8 mouse cellular contexts compared by ENCODE assay signal in the genomic region with DNA sequence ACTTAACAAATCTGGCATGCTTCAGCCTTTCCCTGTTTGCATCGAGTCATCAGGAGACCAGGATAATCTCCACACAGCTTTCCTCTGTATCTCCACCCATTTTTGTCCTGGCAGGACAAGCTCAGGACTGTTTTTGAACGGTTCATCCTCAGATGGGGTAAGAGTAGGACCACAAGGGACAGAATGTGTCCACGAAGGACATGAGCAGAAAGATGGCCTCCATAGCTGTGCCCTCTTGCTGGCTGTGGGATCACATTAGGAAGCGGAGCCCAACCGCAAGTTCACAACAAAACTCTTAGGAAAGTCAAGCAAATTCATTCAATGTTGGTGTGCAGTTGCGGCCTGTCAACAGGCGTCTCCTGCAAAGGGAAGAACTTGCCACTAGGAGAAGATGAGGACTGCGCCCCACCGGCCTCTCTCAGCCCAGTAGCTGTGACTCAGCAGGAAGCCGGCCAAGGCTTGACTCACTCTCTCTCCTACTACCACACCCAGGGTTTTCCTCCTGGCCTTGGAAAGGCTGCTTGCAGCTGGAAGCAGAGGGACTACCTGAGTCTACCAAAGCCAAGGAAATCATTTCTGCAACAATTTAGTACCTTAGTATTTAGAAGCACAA. TPM values are rescaled to one million over a fixed set of nuclear protein-coding genes. Genes with fewer than 3 reads are reported as not detected.
DNase-seq lines count a peak whose midpoint lies in the region; ATAC-seq and TF ChIP-seq lines count a peak whose summit lies in the region.

No protein-coding gene starts in this region.

- no peaks in the 10 kb centered on the region for H3K27me3 ChIP-seq in liver, embryonic 14.5 days (ENCODE audit: control insufficient read depth, insufficient read depth, low read length)
- H3K27me3 ChIP-seq in stomach, embryonic 16.5 days (ENCODE audit: control insufficient read depth, insufficient read depth, low read length), result no peaks in the 10 kb centered on the region
- no peaks in the 10 kb centered on the region for H3K27me3 ChIP-seq in thymus, adult 2 months (ENCODE audit: control insufficient read depth, insufficient read depth, low read length)

- no peak for TF ChIP-seq POLR2A in thymus, adult 2 months (IDR thresholded peaks at IDR 0.05; ENCODE audit: control insufficient read depth, extremely low read depth, insufficient read depth, low read length, poor library complexity)

- no peaks in the 10 kb centered on the region for H3K36me3 ChIP-seq in ES-E14 (ENCODE audit: control insufficient read depth, insufficient read depth, low read length, poor library complexity, severe bottlenecking)
- H3K36me3 ChIP-seq in liver, embryonic 14.5 days (replicated peaks; ENCODE audit: control insufficient read depth, insufficient read depth, low read depth), result no peaks in the 10 kb centered on the region
- no peaks in the 10 kb centered on the region for H3K36me3 ChIP-seq in stomach, embryonic 16.5 days (ENCODE audit: control insufficient read depth, insufficient read depth, low read length)
- no peaks in the 10 kb centered on the region for H3K36me3 ChIP-seq in thymus, adult 2 months (ENCODE audit: control insufficient read depth, insufficient read depth, low read length)

- 42% methylated on average over 10 of the region's 10 CpGs for WGBS in liver, embryonic 14.5 days (ENCODE audit: insufficient replicate concordance)
- 70% methylated on average over 10 of the region's 10 CpGs for WGBS in stomach, embryonic 16.5 days
- 66% methylated on average over 10 of the region's 10 CpGs for WGBS in thymus, adult 2 months

- no peak overlapping the region for H3K4me2 ChIP-seq in liver, embryonic 14.5 days (ENCODE audit: low read depth)
- H3K4me2 ChIP-seq in stomach, embryonic 16.5 days (ENCODE audit: low read depth, low read length), result no peak overlapping the region

- no peaks in the 10 kb centered on the region for H3K9me3 ChIP-seq in ES-E14 (ENCODE audit: control insufficient read depth, insufficient read depth, low read depth, low read length)
- no peaks in the 10 kb centered on the region for H3K9me3 ChIP-seq in liver, embryonic 14.5 days (ENCODE audit: control insufficient read depth, low read length)
- no peaks in the 10 kb centered on the region for H3K9me3 ChIP-seq in stomach, embryonic 16.5 days (replicated peaks; ENCODE audit: control insufficient read depth, low read length)

- H3K9ac ChIP-seq in ES-E14 (ENCODE audit: insufficient read depth, low read depth, low read length, poor library complexity, severe bottlenecking), result no peak overlapping the region
- no peak overlapping the region for H3K9ac ChIP-seq in liver, embryonic 14.5 days (replicated peaks)
- no peak overlapping the region for H3K9ac ChIP-seq in stomach, embryonic 16.5 days (ENCODE audit: low read length)

- peak; percentile 97 for ATAC-seq in granulocyte monocyte progenitor cell, adult 5-6 weeks (replicated peaks; ENCODE audit: poor library complexity, severe bottlenecking)
- peak; percentile 82 for ATAC-seq in liver, embryonic 14.5 days (ENCODE audit: insufficient read depth)
- ATAC-seq in stomach, embryonic 16.5 days (ENCODE audit: insufficient read depth, low FRiP score), result peak; percentile 94

- DNase-seq in ES-E14 (ENCODE audit: low read depth, low spot score), result no peak
- peak; percentile 93 for DNase-seq in adrenal gland, adult 2 months
- peak; percentile 26 to 53 (median 39) for DNase-seq in liver, embryonic 14.5 days (ENCODE audit: low read depth in 3 of 3, low spot score in 3 of 3)
- no peak for DNase-seq in cerebellum, postnatal 4 days (ENCODE audit: low spot score in 2 of 2)
- no peak for DNase-seq in thymus, adult 2 months
- DNase-seq in cerebellum, adult 9-10 months, result no peak

- H3K4me1 ChIP-seq in ES-E14 (ENCODE audit: control insufficient read depth in 2 of 2, insufficient read depth in 2 of 2, low read length in 2 of 2, poor library complexity in 1 of 2), result peaks cover 7% of the 10 kb centered on the region in 2 experiments; a peak in 2 of 4 replicates
- H3K4me1 ChIP-seq in liver, embryonic 14.5 days (replicated peaks; ENCODE audit: control insufficient read depth in 2 of 2, insufficient read depth in 2 of 2, low read length in 1 of 2), result peaks cover 8% of the 10 kb centered on the region in 2 experiments
- peaks cover 3% of the 10 kb centered on the region; the same call in 1 of the 2 replicates for H3K4me1 ChIP-seq in stomach, embryonic 16.5 days (ENCODE audit: control insufficient read depth, insufficient read depth, low read length)
- peaks cover 3% of the 10 kb centered on the region; the same call in 1 of the 2 replicates for H3K4me1 ChIP-seq in thymus, adult 2 months (replicated peaks; ENCODE audit: control insufficient read depth, insufficient read depth, low read length)

- no peak overlapping the region for H3K4me3 ChIP-seq in ES-E14 (ENCODE audit: insufficient read depth in 1 of 2, low read depth in 1 of 2, low read length in 2 of 2, poor library complexity in 1 of 2, severe bottlenecking in 1 of 2)
- H3K4me3 ChIP-seq in liver, embryonic 14.5 days (ENCODE audit: insufficient read depth in 1 of 2, low read depth in 2 of 2, low read length in 2 of 2), result no peak overlapping the region
- no peak overlapping the region for H3K4me3 ChIP-seq in stomach, embryonic 16.5 days (replicated peaks; ENCODE audit: low read length)
- H3K4me3 ChIP-seq in thymus, adult 2 months (ENCODE audit: control insufficient read depth, insufficient read depth, low read length), result no peak overlapping the region

- TF ChIP-seq EP300 in liver, embryonic 14.5 days (IDR thresholded peaks at IDR 0.05; ENCODE audit: low read depth), result no peak; the same call in 1 of the 2 replicates

- in situ Hi-C loops in ES-E14 (cut with MboI; ENCODE audit: low sequenced_read_pairs in 2 of 2, unreplicated experiment in 2 of 2), result no loop called here

- no peak overlapping the region for H3K27ac ChIP-seq in ES-E14 (ENCODE audit: insufficient read depth, low read depth, low read length, poor library complexity, severe bottlenecking)
- H3K27ac ChIP-seq in liver, embryonic 14.5 days, result no peak overlapping the region
- peak overlapping the region; percentile 57 for H3K27ac ChIP-seq in stomach, embryonic 16.5 days (ENCODE audit: low read length)
- H3K27ac ChIP-seq in thymus, adult 2 months (ENCODE audit: control insufficient read depth, insufficient read depth, low read length), result no peak overlapping the region

- peak; percentile 59 for TF ChIP-seq CTCF in liver, embryonic 14.5 days (IDR thresholded peaks at IDR 0.05; ENCODE audit: low read depth)
- TF ChIP-seq CTCF in thymus, adult 2 months (IDR thresholded peaks at IDR 0.05; ENCODE audit: borderline replicate concordance, control insufficient read depth, extremely low read depth, insufficient read depth, low read length, poor library complexity), result no peak

TF ChIP-seq in ES-E14, 5 proteins besides CTCF, POLR2A, EP300 and RAD21:
- TF ChIP-seq HCFC1 (IDR thresholded peaks at IDR 0.05; ENCODE audit: borderline replicate concordance, insufficient read depth, low read length) (no peak), MAFK (IDR thresholded peaks at IDR 0.05; ENCODE audit: insufficient read depth, low read depth, low read length) (peak; percentile 80)

RNA-seq across cellular contexts. Expression of a gene that starts 31.6 kb away (rescaled TPM):
- 10.7 and 17.2 TPM in 2 replicates for total RNA-seq in ES-E14 (2012; rRNA removed)
- 10 to 100 TPM; 15.2 to 20.6 TPM for total RNA-seq in adrenal gland, adult 2 months (2021)
- 2.4 and 2.6 TPM in 2 replicates for polyA plus RNA-seq in adrenal gland, adult 2 months (2012; rRNA removed)
- 14.5 and 15.0 TPM in 2 replicates for total RNA-seq in granulocyte monocyte progenitor cell, adult 5-6 weeks (2014; fragmentation: Nextera tagmentation)
- 13.3 and 15.9 TPM in 2 replicates for total RNA-seq in granulocyte monocyte progenitor cell, adult 5-6 weeks (2017)
- 2.1 and 2.6 TPM in 2 replicates for polyA plus RNA-seq in liver, embryonic 14.5 days (2012; rRNA removed)
- 2.7 and 2.8 TPM in 2 replicates for polyA plus RNA-seq in liver, embryonic 14.5 days (2014; fragmentation: Nextera tagmentation; extraction: Ambion mirVana)
- 4.1 and 5.0 TPM in 2 replicates for polyA plus RNA-seq in stomach, embryonic 16.5 days (2015; fragmentation: Nextera tagmentation; extraction: Ambion mirVana)
- polyA plus RNA-seq in thymus, adult 2 months (2012; rRNA removed), result 5.0 and 6.5 TPM in 2 replicates

Comparison
In these comparisons a context has a peak if more than half of its experiments do, and no peak if none do; other contexts are left out.
1. DNase-seq: peak in adrenal gland, adult 2 months (single experiment) and liver, embryonic 14.5 days (3 of 3); none in ES-E14 (single experiment), cerebellum, postnatal 4 days (0 of 2), thymus, adult 2 months (single experiment) and cerebellum, adult 9-10 months (single experiment).
2. Peak in every context shown above with its lines, with median percentiles within 50 percentile points of each other: ATAC-seq.